Mouse (Mus musculus): ENCODE data around the gene Rapgef3.

GRCm38 (mm10) chr15:97719494-97719893 lies 48.3 kb downstream of the Rapgef3 start:
- no peak for TF ChIP-seq CTCF (IDR thresholded peaks at IDR 0.05; ENCODE audit: insufficient read depth, low read depth, low read length)
- TF ChIP-seq POLR2A (IDR thresholded peaks at IDR 0.05; ENCODE audit: insufficient read depth, low read depth, low read length): no peak
